Mouse (Mus musculus) bone marrow macrophage, adult 2 months (primary cell): ENCODE measurements around the gene Wfdc18. TPM values are rescaled to one million over a fixed set of nuclear protein-coding genes. Genes with fewer than 3 reads are reported as not detected.

Experiments used
- H3K27ac ChIP-seq: 2 replicates; pipeline ENCODE4 v1.5.1; 2012; ENCODE audit warnings: low read depth, low read length; ENCODE audit not compliant: insufficient read depth
- H3K4me1 ChIP-seq: 2 replicates; pipeline ENCODE4 v1.6.1; 2012; ENCODE audit warnings: low read length; ENCODE audit not compliant: control insufficient read depth, insufficient read depth
- H3K4me3 ChIP-seq: 2 replicates; pipeline ENCODE4 v1.5.1; 2012; ENCODE audit warnings: mild to moderate bottlenecking, low read length, moderate library complexity; ENCODE audit not compliant: insufficient read depth
- CTCF ChIP-seq: IDR thresholded peaks from 2 replicates; pipeline ENCODE4 v1.5.1; 2012; ENCODE audit warnings: low read depth, mild to moderate bottlenecking, low read length, moderate library complexity
- POLR2A ChIP-seq: IDR thresholded peaks from 2 replicates; pipeline ENCODE4 v1.6.1; 2012; ENCODE audit warnings: mild to moderate bottlenecking, low read depth, low read length, borderline replicate concordance
- polyA plus RNA-seq: library from polyadenylated mRNA; stranded (reverse); fragments of >200 nt; gene quantifications from 2 replicates; pipeline ENCODE4 v1.2.4, GENCODE M21; 2012; ENCODE audit not compliant: missing spikeins, insufficient read depth, insufficient read length

The Wfdc18 gene
- polyA plus RNA-seq: 1.9 and 2.4 TPM in 2 replicates

DNA sequence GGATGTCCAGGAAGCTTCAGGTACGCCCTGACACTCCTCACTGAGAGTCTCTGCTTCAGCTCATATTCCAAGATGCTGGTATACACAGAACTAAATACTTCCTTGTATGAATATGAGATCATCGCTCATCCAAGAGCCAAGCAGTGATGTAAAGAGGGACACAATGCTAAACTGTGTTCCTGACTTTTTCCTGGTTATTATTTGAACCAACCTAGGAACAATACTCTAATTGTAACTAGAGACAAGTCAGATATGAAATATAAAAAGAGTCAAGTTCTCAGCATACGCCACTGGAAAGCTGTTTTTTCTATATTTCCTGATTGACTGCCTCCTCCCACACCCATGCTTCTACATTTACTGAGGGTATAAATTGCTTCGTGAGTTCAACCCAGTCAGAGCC is at the start of gene Wfdc18:
Gene Wfdc18 (plus strand): TSS at position 301 of the 400 bp plus-strand sequence.
- H3K4me1 ChIP-seq: peaks cover 43% of the 10 kb centered on the region
- TF ChIP-seq CTCF (no peak), POLR2A (no peak)
- no peak within 1 kb of the TSS for H3K27ac ChIP-seq
- no peak within 1 kb of the TSS for H3K4me3 ChIP-seq

DNA sequence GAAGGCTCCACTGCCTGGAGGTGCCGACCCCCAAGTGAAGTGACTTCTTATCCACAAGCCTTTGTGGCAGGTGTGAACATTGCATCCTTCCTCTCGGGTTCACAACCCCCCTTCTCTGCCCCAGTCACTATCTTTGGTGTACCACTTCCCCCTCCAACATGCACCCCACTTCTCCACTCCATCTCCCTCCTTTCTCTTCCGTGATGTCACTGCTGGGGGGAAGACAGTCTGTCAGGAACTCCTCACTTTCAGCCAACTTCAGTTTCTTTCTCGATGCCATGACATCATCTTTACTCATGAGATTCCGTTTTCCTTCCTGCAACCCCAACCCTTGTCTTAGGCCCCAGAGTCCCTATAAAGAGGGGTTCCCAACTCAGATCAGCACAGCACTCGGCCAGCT is 46.6 kb upstream of the Wfdc18 start, which contains the start of gene Ccl4:
Gene Ccl4 (plus strand): TSS at position 381 of the 400 bp plus-strand sequence.
- TF ChIP-seq CTCF (no peak), POLR2A (no peak)
- H3K4me1 ChIP-seq: peaks cover 59% of the 10 kb centered on the region
- H3K4me3 ChIP-seq: peak within 1 kb of the TSS; percentile 67
- peak within 1 kb of the TSS; percentile 96 for H3K27ac ChIP-seq

DNA sequence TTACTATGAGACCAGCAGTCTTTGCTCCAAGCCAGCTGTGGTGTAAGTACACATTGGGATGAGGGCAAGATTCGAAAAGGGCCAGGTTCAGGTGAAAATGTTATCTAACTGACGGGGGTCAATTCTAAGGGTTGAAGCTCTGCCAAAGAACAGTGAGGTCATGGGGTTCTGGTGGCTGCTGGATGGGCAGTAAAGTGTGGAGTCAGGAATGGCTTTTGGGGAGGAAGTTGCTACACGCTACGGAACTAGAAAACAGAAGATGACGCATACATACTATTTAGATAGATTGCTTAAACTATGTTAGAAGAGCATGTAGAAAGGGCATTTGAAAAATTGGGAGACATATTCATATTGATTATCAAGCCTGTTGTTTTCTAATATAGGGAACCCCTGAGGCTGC is 45.3 kb upstream of the Wfdc18 start:
- peaks cover 54% of the 10 kb centered on the region for H3K4me1 ChIP-seq
- H3K27ac ChIP-seq: peak overlapping the region; percentile 96
- peak overlapping the region; percentile 67 for H3K4me3 ChIP-seq
- TF ChIP-seq CTCF: no peak
- no peak for TF ChIP-seq POLR2A

DNA sequence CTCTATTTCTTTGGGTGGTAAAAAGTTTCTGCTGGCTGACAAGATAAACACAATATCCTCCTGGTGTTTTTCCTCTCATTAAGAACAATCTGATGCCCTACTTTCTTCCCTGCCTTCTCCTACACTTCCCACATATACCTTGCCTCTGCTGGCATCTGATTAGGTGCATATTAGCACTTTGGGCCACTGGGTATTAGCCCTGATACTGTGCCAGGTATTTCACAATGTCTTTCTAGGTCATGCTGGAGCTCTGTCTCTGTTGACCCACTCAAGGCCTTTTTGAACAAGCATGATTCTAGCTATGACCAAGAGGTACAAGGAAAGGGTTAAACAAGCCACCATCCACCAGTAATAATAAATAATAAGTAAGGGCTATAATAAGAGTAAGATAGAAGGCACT is 37.1 kb upstream of the Wfdc18 start:
- H3K4me3 ChIP-seq: no peak overlapping the region
- peaks cover 27% of the 10 kb centered on the region for H3K4me1 ChIP-seq
- no peak overlapping the region for H3K27ac ChIP-seq
- TF ChIP-seq CTCF (no peak), POLR2A (no peak)

DNA sequence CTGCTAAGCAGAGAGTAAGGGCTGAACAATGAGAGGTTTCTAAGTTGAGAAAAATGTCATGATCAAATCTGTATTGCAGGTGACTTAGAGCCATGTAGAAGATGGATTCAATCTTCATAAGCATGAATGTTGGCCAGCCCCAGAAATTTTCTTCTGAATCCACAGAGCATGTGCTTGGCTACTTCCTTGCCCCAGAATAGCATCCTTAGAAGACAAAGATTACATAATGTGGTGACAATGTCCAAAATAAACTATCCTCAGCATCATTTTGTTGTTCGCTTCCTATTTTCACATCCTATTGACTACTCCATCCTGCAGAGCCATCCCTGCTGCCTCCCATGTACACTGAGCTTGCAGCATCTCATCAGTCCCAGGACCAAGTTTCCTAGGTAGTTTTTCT is 33.1 kb upstream of the Wfdc18 start:
- no peak for TF ChIP-seq POLR2A
- TF ChIP-seq CTCF: no peak

DNA sequence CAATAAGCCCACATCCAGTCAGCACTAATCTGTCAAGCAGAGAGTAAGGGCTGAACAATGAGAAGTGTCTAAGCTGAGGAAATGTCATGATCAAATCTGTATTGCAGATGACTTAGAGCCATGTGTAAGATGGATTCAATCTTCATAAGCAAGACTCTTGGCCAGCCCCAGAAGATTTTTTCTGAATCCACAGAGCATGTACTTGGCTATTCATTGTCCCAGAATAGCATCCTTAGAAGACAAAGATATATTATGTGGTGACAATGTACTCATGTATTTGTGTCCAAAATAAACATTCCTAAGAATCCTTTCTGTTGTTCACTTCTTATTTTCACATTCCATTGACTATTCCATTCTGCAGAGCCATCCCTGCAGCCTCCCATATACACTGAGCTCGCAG is 18.9 kb upstream of the Wfdc18 start:
- Histone ChIP-seq H3K27ac (no peak overlapping the region), H3K4me1 (peaks cover 3% of the 10 kb centered on the region; the same call in 1 of the 2 replicates), H3K4me3 (no peak overlapping the region)
- TF ChIP-seq POLR2A (no peak), CTCF (no peak)

More for the DNA sequence above, 33.1 kb upstream of the Wfdc18 start:
- no peak overlapping the region for H3K4me3 ChIP-seq
- peaks cover 16% of the 10 kb centered on the region for H3K4me1 ChIP-seq
- H3K27ac ChIP-seq: peak overlapping the region; percentile 28; the same call in 1 of the 2 replicates

DNA sequence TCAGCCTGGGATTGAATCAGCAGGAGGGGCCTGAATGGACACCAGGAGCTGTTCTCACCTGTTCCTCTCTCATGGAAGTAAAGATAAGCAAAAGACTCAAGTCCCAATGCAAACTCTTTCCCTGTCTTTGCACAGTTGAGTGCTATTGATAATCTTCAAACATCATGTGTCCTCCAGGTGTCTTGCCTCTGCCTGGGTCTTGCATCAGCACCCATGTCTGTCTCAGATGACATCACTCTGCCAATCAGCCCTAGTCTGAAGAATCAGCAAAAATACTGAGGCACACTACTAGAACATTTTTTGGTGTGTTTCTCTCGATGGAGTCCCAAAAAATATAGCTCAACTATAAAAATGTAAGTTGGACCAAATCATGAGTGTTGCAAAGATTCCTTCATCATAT is 16.8 kb upstream of the Wfdc18 start:
- H3K4me1 ChIP-seq: peaks cover 4% of the 10 kb centered on the region; the same call in 1 of the 2 replicates
- no peak for TF ChIP-seq CTCF
- no peak for TF ChIP-seq POLR2A
- H3K4me3 ChIP-seq: no peak overlapping the region
- H3K27ac ChIP-seq: no peak overlapping the region

DNA sequence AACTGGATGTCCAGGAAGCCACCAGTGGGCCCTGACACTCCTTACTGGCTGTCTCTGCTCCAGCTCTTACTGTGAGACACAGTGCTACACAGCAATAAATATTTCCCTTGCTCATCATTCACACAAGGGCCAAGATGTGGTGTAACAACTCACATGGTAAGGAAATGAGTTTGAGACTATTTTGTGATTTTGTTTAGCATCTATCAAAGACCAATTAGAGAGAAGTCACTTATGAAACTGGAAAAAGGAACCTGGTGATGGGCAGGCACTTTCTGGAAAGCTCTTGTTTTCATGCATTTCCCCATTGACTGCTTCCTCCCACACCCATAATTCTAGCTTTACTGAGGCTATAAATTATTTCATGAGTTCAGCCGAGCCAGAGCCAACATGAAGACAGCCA is 5.1 kb upstream of the Wfdc18 start, which contains the start of gene Wfdc17:
Gene Wfdc17 (plus strand): TSS at position 287 of the 400 bp plus-strand sequence.
- H3K4me3 ChIP-seq: peak within 1 kb of the TSS; percentile 40
- H3K4me1 ChIP-seq: peaks cover 43% of the 10 kb centered on the region
- TF ChIP-seq CTCF (no peak), POLR2A (no peak)
- peak within 1 kb of the TSS; percentile 93 for H3K27ac ChIP-seq

DNA sequence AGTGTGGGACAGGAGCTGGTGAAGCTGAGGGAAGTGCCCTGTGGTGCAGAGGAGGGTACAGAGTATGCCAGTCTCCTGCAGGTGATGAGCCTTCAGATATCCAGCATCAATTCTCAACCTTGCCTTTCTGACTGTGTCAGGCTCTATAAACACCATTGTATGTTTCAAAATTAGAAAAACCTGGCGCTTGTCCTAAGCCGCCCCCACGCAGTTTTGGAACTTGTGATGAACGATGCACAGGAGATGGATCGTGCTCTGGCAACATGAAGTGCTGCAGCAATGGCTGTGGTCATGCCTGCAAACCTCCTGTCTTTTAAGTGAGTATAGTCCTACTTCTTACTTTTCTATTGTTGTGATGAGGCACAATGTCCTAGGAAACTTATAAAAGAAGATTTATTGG is 868 bp downstream of the Wfdc18 start:
- no peak overlapping the region for H3K4me3 ChIP-seq
- no peak overlapping the region for H3K27ac ChIP-seq
- TF ChIP-seq POLR2A (no peak), CTCF (no peak)
- H3K4me1 ChIP-seq: peaks cover 42% of the 10 kb centered on the region

DNA sequence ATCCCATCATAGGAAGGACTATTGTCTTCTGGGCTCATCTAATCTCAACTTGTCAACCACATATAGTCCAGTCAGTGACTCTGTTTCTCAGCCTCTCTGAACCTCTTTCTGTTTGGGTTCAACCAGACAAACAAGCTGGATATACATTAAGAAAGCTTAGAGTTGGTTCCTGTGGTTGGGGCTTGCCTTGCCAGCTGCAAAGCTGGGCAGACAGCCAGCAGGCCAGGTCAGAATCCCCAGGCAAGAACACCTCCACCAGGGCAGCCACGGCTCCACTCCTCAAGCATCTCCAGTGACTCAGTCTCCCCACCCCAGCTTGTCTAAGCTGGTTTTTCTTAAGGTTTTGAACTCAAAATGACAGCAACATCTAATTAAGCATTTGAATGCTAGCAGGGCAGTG is 3.9 kb downstream of the Wfdc18 start:
- TF ChIP-seq CTCF (no peak), POLR2A (no peak)
- Histone ChIP-seq H3K27ac (no peak overlapping the region), H3K4me1 (peaks cover 43% of the 10 kb centered on the region), H3K4me3 (no peak overlapping the region)

DNA sequence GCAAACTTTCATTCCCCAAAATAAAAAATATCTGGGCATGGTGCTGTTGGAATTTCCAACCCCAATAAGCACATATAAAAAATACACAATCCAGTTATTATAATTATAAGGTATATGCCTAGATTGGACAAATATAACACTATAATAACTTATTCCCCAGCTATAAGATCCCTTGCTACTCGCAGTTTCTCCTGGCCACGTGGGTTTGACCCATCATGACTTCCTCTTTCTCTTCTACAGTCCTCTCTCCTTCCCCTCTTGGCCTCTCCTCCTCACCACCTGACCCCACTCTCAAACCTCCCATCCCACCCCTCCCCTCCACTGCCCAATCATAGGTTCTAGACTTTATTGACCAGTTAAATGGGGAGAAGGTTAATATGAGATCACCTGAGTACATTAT is 5.1 kb downstream of the Wfdc18 start:
- peak overlapping the region; percentile 39 for H3K27ac ChIP-seq

More for the DNA sequence above, 5.1 kb downstream of the Wfdc18 start:
- no peak for TF ChIP-seq CTCF
- TF ChIP-seq POLR2A: no peak
- peaks cover 36% of the 10 kb centered on the region for H3K4me1 ChIP-seq
- H3K4me3 ChIP-seq: no peak overlapping the region
